Mouse (Mus musculus): ENCODE measurements around the gene Top2a. TPM values are rescaled to one million over a fixed set of nuclear protein-coding genes. Genes with fewer than 3 reads are reported as not detected.
A peak's percentile ranks its signal among the peaks of the same experiment; 100 is the strongest.

Gene Top2a
- total and polyA plus RNA-seq, 3 experiments = 385 to 444 (median 400) TPM

GRCm38 (mm10) chr11:98959437-98960312 lies 64.3 kb downstream of the Top2a start:
- TF ChIP-seq E2F4 (IDR thresholded peaks at IDR 0.05; ENCODE audit: insufficient replicate concordance, low read depth, low read length) = no peak
- no peak for TF ChIP-seq CHD1 (IDR thresholded peaks at IDR 0.05; ENCODE audit: low read depth, low read length)
- TF ChIP-seq MEF2A (IDR thresholded peaks at IDR 0.05; ENCODE audit: borderline replicate concordance, low read depth, low read length) = no peak
- peak; percentile 48; the same call in 1 of the 2 replicates for TF ChIP-seq MXI1 (IDR thresholded peaks at IDR 0.05; ENCODE audit: low read depth, low read length)
- no peak for TF ChIP-seq TCF12 (IDR thresholded peaks at IDR 0.05; ENCODE audit: low read depth, low read length)
- TF ChIP-seq SIN3A (IDR thresholded peaks at IDR 0.05; ENCODE audit: low read length) = peak; percentile 68; the same call in 1 of the 2 replicates
- TF ChIP-seq USF1 (IDR thresholded peaks at IDR 0.05; ENCODE audit: low read depth, low read length) = no peak
- TF ChIP-seq JUN (IDR thresholded peaks at IDR 0.05; ENCODE audit: insufficient read depth, low read depth, low read length) = no peak
- peak; percentile 44; the same call in 1 of the 2 replicates for TF ChIP-seq POLR2A (IDR thresholded peaks at IDR 0.05; ENCODE audit: low read depth, low read length)
- no peak for TF ChIP-seq ZMIZ1 (IDR thresholded peaks at IDR 0.05; ENCODE audit: low read depth, low read length)
- no peak for TF ChIP-seq CTCF (conservative IDR thresholded peaks at IDR 0.05 in 1 of 2, IDR thresholded peaks at IDR 0.05 in 1 of 2; ENCODE audit: low read depth in 2 of 2, low read length in 2 of 2)
- 0 out of 2 replicates have a peak, but pooled peaks have one; percentile 53 for TF ChIP-seq TBP (conservative IDR thresholded peaks at IDR 0.05; ENCODE audit: low read depth, low read length)
- TF ChIP-seq EP300 (IDR thresholded peaks at IDR 0.05; ENCODE audit: low read length) = no peak
- no peak for TF ChIP-seq JUND (conservative IDR thresholded peaks at IDR 0.05; ENCODE audit: low read depth, low read length)
- TF ChIP-seq HCFC1 (IDR thresholded peaks at IDR 0.05; ENCODE audit: low read depth, low read length) = peak; percentile 52
- TF ChIP-seq RAD21 (IDR thresholded peaks at IDR 0.05; ENCODE audit: low read depth, low read length) = no peak
- no peak for TF ChIP-seq POLR2AphosphoS2 (IDR thresholded peaks at IDR 0.05; ENCODE audit: low read depth, low read length)
- TF ChIP-seq MAX (IDR thresholded peaks at IDR 0.05; ENCODE audit: low read length) = peak; percentile 31; the same call in 1 of the 2 replicates
- TF ChIP-seq ZC3H11A (IDR thresholded peaks at IDR 0.05; ENCODE audit: low read depth, low read length) = no peak
- no peak for TF ChIP-seq NELFE (IDR thresholded peaks at IDR 0.05; ENCODE audit: low read depth, low read length)
- TF ChIP-seq ZNF384 (IDR thresholded peaks at IDR 0.05; ENCODE audit: low read depth, low read length) = no peak
- TF ChIP-seq UBTF (IDR thresholded peaks at IDR 0.05; ENCODE audit: low read depth, low read length) = no peak
- no peak; the same call in 1 of the 2 replicates for TF ChIP-seq ELF1 (IDR thresholded peaks at IDR 0.05; ENCODE audit: low read depth, low read length)
- no peak for TF ChIP-seq RCOR1 (conservative IDR thresholded peaks at IDR 0.05; ENCODE audit: low read depth, low read length)
- TF ChIP-seq ETS1 (conservative IDR thresholded peaks at IDR 0.05; ENCODE audit: low read depth, low read length) = peak; percentile 71
- no peak for TF ChIP-seq IRF4 (IDR thresholded peaks at IDR 0.05; ENCODE audit: low read depth, low read length)
- TF ChIP-seq BHLHE40 (IDR thresholded peaks at IDR 0.05; ENCODE audit: low read depth, low read length) = peak; percentile 64
- peaks cover 10 to 38% of the 10 kb centered on the region in 2 experiments for H3K36me3 ChIP-seq (replicated peaks in 1 of 2; ENCODE audit: control insufficient read depth in 1 of 2, insufficient read depth in 1 of 2, low read length in 1 of 2)
- no peaks in the 10 kb centered on the region for H3K9me3 ChIP-seq (replicated peaks; ENCODE audit: low read length)
- in situ Hi-C loops (cut with MboI; ENCODE audit: low pct_ligation_motif_present, low pct_unique_long_range_greater_than_20kb, low sequenced_read_pairs) (no loop called here), dilution Hi-C loops (cut with MboI; ENCODE audit: extremely low pct_ligation_motif_present, extremely low pct_unique_long_range_greater_than_20kb, low sequenced_read_pairs) (no loop called here)
- DNase-seq (ENCODE audit: extremely low read depth) = peak; percentile 51
- peak overlapping the region; percentile 3; the same call in 1 of the 2 replicates for H3K27ac ChIP-seq (ENCODE audit: insufficient read depth, low read depth)
- H3K79me2 ChIP-seq (replicated peaks; ENCODE audit: control insufficient read depth, extremely low read depth, insufficient read depth, poor library complexity, severe bottlenecking) = 0 out of 2 replicates have a peak, but pooled peaks cover 3% of the 10 kb centered on the region
- no peaks in the 10 kb centered on the region for H3K27me3 ChIP-seq (replicated peaks)
- peak overlapping the region; percentile 24 to 54 (median 25) for H3K4me3 ChIP-seq (replicated peaks in 1 of 3; ENCODE audit: low read depth in 2 of 3, low read length in 2 of 3, poor library complexity in 1 of 3)
- peak overlapping the region; percentile 59 for H3K4me2 ChIP-seq (ENCODE audit: insufficient read depth, low read depth, poor library complexity, severe bottlenecking)
- H3K4me1 ChIP-seq (ENCODE audit: control insufficient read depth in 1 of 2, insufficient read depth in 2 of 2) = peaks cover 33 to 58% of the 10 kb centered on the region in 2 experiments
- peak overlapping the region; percentile 10; the same call in 1 of the 2 replicates for H3K9ac ChIP-seq (ENCODE audit: insufficient read depth, low read depth)

All from CH12.LX (cell line).